Mouse (Mus musculus): ENCODE results near the gene Apbb2.
A peak's percentile ranks its signal among the peaks of the same experiment; 100 is the strongest.
"Not testable (repeated sequence)": the region's sequence is repeated elsewhere in the genome, so short reads cannot be mapped to it uniquely, and the experiment has no call there.

Gene Apbb2

DNA sequence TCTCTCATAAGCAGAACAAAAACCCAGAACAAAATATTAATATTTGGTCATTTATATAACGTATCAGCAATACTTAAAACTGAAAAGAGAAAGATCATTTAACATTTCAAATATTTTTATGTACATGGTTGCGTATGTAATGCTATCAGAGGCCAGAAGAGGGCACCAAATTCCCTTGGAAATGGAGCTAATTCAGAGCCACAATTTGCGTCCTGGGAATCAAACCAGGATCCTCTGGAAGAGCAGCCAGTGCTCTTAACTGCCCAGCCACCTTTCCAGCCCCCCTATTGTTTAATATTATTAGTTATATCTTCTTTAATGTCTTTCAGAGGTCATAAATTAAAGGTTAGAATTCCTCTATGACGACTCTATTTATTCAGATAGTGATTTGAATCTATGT, 355.2 kb downstream of the Apbb2 start:
- peak; percentile 48 for DNase-seq

DNA sequence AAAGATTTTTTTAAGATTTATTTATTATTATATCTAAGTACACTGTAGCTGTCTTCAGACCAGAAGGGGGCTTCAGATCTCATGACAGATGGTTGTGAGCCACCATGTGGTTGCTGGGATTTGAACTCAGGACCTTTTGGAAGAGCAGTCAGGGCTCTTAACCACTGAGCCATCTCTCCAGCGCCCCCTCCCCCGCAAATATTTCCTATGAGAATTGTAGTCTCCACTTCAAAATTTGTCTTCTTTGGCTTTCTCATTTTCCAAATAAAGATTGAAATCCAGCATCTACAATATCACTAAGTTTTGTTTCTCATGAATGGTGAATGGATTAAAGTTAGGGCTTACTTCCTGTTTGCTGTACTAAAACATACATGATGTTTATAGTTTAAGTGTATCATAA, 356.1 kb downstream of the Apbb2 start:
- DNase-seq = no peak

DNA sequence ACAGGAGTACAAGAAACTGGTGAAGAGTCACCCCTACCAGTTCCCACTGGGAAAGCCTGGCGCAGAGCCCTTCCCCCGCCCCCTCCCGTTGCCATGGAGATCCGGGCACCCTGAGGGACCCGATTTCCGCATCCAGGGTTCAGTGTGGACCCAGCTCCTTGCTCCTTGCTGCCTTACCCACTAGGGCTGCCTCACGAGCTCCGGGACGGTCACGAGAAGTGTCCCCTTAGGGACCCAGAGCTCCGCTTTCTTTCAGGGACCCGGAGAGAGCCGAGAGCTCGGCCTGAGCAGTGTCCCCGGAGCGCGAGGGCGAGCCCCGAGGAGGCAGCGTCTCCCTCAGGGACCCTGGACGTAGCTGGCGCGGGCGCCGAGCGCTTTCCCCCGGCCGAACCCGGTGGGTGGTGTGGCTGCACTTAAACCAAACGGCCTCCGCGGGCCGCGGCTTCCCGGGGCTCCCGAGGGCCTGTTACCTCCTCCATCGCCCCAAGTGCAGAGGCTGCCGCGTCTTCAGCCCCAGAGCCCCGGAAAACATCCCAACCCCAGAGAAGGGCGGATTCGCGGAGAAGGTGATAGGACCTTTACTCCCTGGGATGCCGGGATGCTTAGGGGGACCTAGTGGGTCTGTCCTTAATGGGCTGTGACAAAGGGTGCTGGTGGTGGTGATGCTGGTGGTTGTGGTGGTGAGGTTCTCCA, 358.7 kb downstream of the Apbb2 start, which contains the start of gene Nsun7:
Nsun7 (plus strand) TSS at position 142 of the 693 bp plus-strand sequence.
- DNase-seq = peak; percentile 86

DNA sequence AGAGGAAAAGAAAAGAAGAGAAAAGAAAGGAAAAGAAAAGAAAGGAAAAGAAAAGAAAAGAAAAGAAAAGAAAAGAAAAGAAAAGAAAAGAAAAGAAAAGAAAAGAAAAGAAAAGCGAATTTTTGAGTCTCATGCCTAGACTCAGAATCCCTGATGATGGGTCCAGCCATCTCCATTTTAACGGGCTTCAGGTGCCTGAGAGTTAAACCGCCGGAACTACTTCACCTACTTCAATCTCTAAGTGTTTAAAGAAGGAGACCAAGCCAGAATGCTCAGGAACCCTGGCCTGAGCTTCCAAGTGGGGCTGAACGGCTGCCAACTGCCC, 359.2 kb downstream of the Apbb2 start:
- not testable (repeated sequence) for DNase-seq

DNA sequence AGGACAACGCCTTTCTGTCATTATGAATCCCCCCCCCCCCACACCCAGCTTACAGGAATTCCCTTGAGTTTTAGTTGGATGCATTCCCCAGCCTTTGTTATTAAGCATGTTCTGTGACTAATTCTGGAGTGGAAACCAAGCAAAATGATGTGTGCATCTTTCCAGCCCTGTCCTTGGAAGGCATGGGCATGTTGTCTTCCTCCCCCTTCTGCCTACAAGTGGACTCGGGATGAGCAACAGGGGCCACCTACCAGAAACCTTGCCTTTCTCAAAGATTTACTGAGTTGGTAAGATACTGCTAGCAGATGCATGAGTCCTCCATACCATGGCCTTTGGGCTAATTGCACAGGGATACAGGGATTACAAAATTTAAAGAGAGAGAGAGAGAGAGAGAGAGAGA, 359.6 kb downstream of the Apbb2 start:
- no peak for DNase-seq

DNA sequence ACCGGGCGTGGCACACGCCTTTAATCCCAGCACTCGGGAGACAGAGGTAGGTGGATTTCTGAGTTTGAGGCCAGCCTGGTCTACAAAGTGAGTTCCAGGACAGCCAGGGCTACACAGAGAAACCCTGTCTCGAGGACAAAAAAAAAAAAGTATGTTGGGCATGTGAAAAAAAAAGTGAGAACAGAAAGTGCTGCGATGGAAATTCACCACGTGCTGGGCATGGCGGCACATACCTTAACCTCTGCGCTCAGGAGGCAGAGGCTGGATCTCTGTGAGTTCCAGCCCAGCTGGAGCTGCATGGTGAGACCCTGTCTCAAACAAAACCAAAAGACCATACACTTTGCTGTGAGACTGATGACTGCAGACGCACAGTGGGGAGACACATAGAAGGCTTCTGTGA, 363.5 kb downstream of the Apbb2 start:
- no peak for DNase-seq

DNA sequence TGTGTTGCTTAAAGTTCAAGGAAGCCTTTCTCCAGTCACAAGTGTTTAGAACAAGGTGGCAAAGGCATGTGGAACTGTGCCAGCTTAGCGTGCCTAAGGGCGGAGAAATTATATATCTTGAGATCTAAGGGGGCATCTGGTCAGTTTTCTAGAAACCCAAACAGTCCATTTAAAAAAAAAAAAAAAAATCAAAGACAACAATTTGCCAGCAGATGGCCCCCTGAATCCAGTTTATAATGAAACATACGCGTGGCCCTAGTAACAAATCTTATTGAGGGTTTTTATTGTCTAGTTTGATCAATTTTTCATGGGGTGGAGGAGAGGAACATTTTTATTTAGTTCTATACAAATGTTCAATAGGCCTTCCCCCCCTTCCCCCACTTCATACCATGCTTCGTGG, 365.4 kb downstream of the Apbb2 start:
- DNase-seq = no peak
